In the genomic region with DNA sequence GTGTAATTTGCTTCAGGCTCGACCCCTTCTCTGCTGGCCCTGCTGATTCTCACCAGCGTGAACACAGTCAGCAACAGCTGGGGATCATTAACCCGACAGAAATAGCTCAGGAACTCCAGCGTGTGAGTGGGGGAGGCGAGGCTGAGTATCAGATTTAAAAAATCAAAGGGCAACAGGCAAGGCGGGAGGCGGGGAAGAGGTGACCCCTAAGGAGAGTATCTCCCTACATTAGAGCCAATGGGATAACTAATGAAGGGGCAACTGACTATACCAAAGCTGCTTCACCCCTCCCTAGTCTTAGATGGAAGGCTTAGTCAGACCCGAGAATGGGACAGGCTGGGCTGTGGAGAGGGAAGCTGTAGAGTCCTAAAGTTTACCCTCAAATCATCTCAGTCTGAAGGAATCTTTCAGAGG, we compare ENCODE assay signal across 8 mouse cellular contexts.
DNase-seq lines count a peak whose midpoint lies in the region; ATAC-seq and TF ChIP-seq lines count a peak whose summit lies in the region.

No protein-coding gene starts in this region.

- no peak for ATAC-seq in hindbrain, embryonic 13.5 days (ENCODE audit: low FRiP score)
- no peak for ATAC-seq in hindbrain, postnatal 0 days
- ATAC-seq in neural tube, embryonic 12.5 days (ENCODE audit: low FRiP score, low read depth), result no peak

- WGBS in hindbrain, embryonic 13.5 days, result 29% methylated on average over 8 of the region's 8 CpGs
- WGBS in hindbrain, postnatal 0 days, result 28% methylated on average over 8 of the region's 8 CpGs
- 15% methylated on average over 8 of the region's 8 CpGs for WGBS in kidney, adult 2 months
- WGBS in neural tube, embryonic 12.5 days, result 15% methylated on average over 8 of the region's 8 CpGs

- no peaks in the 10 kb centered on the region for H3K9me3 ChIP-seq in hindbrain, embryonic 13.5 days
- no peaks in the 10 kb centered on the region for H3K9me3 ChIP-seq in hindbrain, postnatal 0 days (ENCODE audit: low read length)
- H3K9me3 ChIP-seq in neural tube, embryonic 12.5 days, result no peaks in the 10 kb centered on the region

- H3K4me1 ChIP-seq in hindbrain, embryonic 13.5 days (replicated peaks), result peaks cover 16% of the 10 kb centered on the region
- peaks cover 10% of the 10 kb centered on the region for H3K4me1 ChIP-seq in hindbrain, postnatal 0 days (ENCODE audit: insufficient read depth, low read length)
- H3K4me1 ChIP-seq in kidney, adult 2 months (ENCODE audit: control insufficient read depth, insufficient read depth, low read length), result peaks cover 14% of the 10 kb centered on the region
- peaks cover 13% of the 10 kb centered on the region for H3K4me1 ChIP-seq in neural tube, embryonic 12.5 days

- H3K4me3 ChIP-seq in hindbrain, embryonic 13.5 days, result no peak overlapping the region
- H3K4me3 ChIP-seq in hindbrain, postnatal 0 days (ENCODE audit: low read length), result no peak overlapping the region
- H3K4me3 ChIP-seq in kidney, adult 2 months (ENCODE audit: insufficient read depth, low read depth, low read length), result no peak overlapping the region
- no peak overlapping the region for H3K4me3 ChIP-seq in neural tube, embryonic 12.5 days

- no peak for TF ChIP-seq CTCF in hindbrain, postnatal 0 days (IDR thresholded peaks at IDR 0.05; ENCODE audit: low read depth)
- TF ChIP-seq CTCF in kidney, adult 2 months (conservative IDR thresholded peaks at IDR 0.05; ENCODE audit: insufficient read depth, insufficient read length, low read depth, low read length), result no peak

- DNase-seq in hindbrain, postnatal 0 days (ENCODE audit: low spot score), result no peak
- peak; percentile 44 for DNase-seq in embryo, embryonic 11.5 days (ENCODE audit: low read depth, low spot score)
- DNase-seq in kidney, adult 2 months, result peak; percentile 83
- no peak for DNase-seq in right cerebral cortex, adult 18-20 months
- DNase-seq in urinary bladder, adult 2 months (ENCODE audit: low spot score), result no peak
- no peak for DNase-seq in layer of hippocampus, postnatal 10 days (ENCODE audit: low spot score in 2 of 2)

- no peak for TF ChIP-seq POLR2A in kidney, adult 2 months (IDR thresholded peaks at IDR 0.05; ENCODE audit: low read depth, low read length)

- H3K9ac ChIP-seq in hindbrain, embryonic 13.5 days, result no peak overlapping the region
- H3K9ac ChIP-seq in hindbrain, postnatal 0 days (replicated peaks; ENCODE audit: low read length), result no peak overlapping the region
- no peak overlapping the region for H3K9ac ChIP-seq in neural tube, embryonic 12.5 days

- peak overlapping the region; percentile 30; the same call in 1 of the 2 replicates for H3K27ac ChIP-seq in hindbrain, embryonic 13.5 days
- H3K27ac ChIP-seq in hindbrain, postnatal 0 days, result no peak overlapping the region
- H3K27ac ChIP-seq in kidney, adult 2 months (ENCODE audit: insufficient read depth, low read depth, low read length), result peak overlapping the region; percentile 17
- H3K27ac ChIP-seq in neural tube, embryonic 12.5 days, result no peak overlapping the region

- no peaks in the 10 kb centered on the region for H3K36me3 ChIP-seq in hindbrain, embryonic 13.5 days
- H3K36me3 ChIP-seq in hindbrain, postnatal 0 days (ENCODE audit: insufficient read depth, low read length), result no peaks in the 10 kb centered on the region
- no peaks in the 10 kb centered on the region for H3K36me3 ChIP-seq in kidney, adult 2 months (ENCODE audit: control insufficient read depth, insufficient read depth, low read length)
- no peaks in the 10 kb centered on the region for H3K36me3 ChIP-seq in neural tube, embryonic 12.5 days

- no peaks in the 10 kb centered on the region for H3K27me3 ChIP-seq in hindbrain, embryonic 13.5 days
- H3K27me3 ChIP-seq in hindbrain, postnatal 0 days (ENCODE audit: insufficient read depth, low read length), result no peaks in the 10 kb centered on the region
- no peaks in the 10 kb centered on the region for H3K27me3 ChIP-seq in kidney, adult 2 months (replicated peaks; ENCODE audit: control insufficient read depth, insufficient read depth, low read length)
- H3K27me3 ChIP-seq in neural tube, embryonic 12.5 days (replicated peaks), result no peaks in the 10 kb centered on the region

- no peak overlapping the region for H3K4me2 ChIP-seq in hindbrain, embryonic 13.5 days
- H3K4me2 ChIP-seq in hindbrain, postnatal 0 days (ENCODE audit: low read depth, low read length), result no peak overlapping the region
- peak overlapping the region; percentile 16; the same call in 1 of the 2 replicates for H3K4me2 ChIP-seq in neural tube, embryonic 12.5 days (replicated peaks)

Comparison
In these comparisons a context has a peak if more than half of its experiments do, and no peak if none do; other contexts are left out.
1. H3K27ac ChIP-seq: peak in hindbrain, embryonic 13.5 days (single experiment) and kidney, adult 2 months (single experiment); none in hindbrain, postnatal 0 days (single experiment) and neural tube, embryonic 12.5 days (single experiment).
2. DNase-seq: peak in embryo, embryonic 11.5 days (single experiment) and kidney, adult 2 months (single experiment); none in hindbrain, postnatal 0 days (single experiment), right cerebral cortex, adult 18-20 months (single experiment), urinary bladder, adult 2 months (single experiment) and layer of hippocampus, postnatal 10 days (0 of 2).